Mouse (Mus musculus) heart, embryonic 14.5 days (tissue): ENCODE measurements around the gene Dlgap1. TPM values are rescaled to one million over a fixed set of nuclear protein-coding genes. Genes with fewer than 3 reads are reported as not detected.

Experiments used
- ATAC-seq: fragments of 200-750 bp; cut with Nextera tagmentation; 2 replicates; pipeline ENCODE4 v1.8.0; 2017; ENCODE audit warnings: low read depth, moderate TSS enrichment; ENCODE audit not compliant: insufficient number of reproducible peaks, insufficient read depth, low FRiP score
- H3K27ac ChIP-seq, 2 experiments: fragments of 200-500 bp in 1 of 2; fragments of 300-500 bp in 1 of 2; sonication (generic) in 1 of 2; replicated peaks in 1 of 2; 2 replicates each; pipeline ENCODE4 v1.5.1; 2012 to 2014; ENCODE audit warnings: low read depth in 2 of 2, low read length in 2 of 2, control low read depth in 1 of 2, mild to moderate bottlenecking in 1 of 2, mixed read lengths in 1 of 2; ENCODE audit not compliant: control insufficient read depth in 1 of 2, insufficient read depth in 1 of 2
- H3K27me3 ChIP-seq: fragments of 300-500 bp; sonication (generic); 2 replicates; pipeline ENCODE4 v1.6.1; 2014; ENCODE audit warnings: mild to moderate bottlenecking, low read length, control low read depth; ENCODE audit not compliant: control insufficient read depth, insufficient read depth
- H3K36me3 ChIP-seq: fragments of 300-500 bp; sonication (generic); 2 replicates; pipeline ENCODE4 v1.6.1; 2014; ENCODE audit warnings: mild to moderate bottlenecking, control low read depth, low read length, mixed read lengths; ENCODE audit not compliant: control insufficient read depth, insufficient read depth
- H3K4me1 ChIP-seq, 2 experiments: fragments of 200-500 bp in 1 of 2; fragments of 300-500 bp in 1 of 2; sonication (generic) in 1 of 2; 2 replicates each; pipeline ENCODE4 v1.6.1; 2012 to 2014; ENCODE audit warnings: low read length in 2 of 2, control low read depth in 1 of 2, mixed read lengths in 1 of 2; ENCODE audit not compliant: control insufficient read depth in 2 of 2, insufficient read depth in 2 of 2
- H3K4me2 ChIP-seq: fragments of 300-500 bp; sonication (generic); 2 replicates; pipeline ENCODE4 v1.6.1; 2014; ENCODE audit warnings: mild to moderate bottlenecking, low read length
- H3K4me3 ChIP-seq, 2 experiments: fragments of 200-500 bp in 1 of 2; fragments of 300-500 bp in 1 of 2; sonication (generic) in 1 of 2; 2 replicates each; pipeline ENCODE4 v1.5.1; 2012 to 2014; ENCODE audit warnings: low read length in 2 of 2, mild to moderate bottlenecking in 2 of 2, control low read depth in 1 of 2, low read depth in 1 of 2, moderate library complexity in 1 of 2; ENCODE audit not compliant: control insufficient read depth in 1 of 2, insufficient read depth in 1 of 2
- H3K9ac ChIP-seq: fragments of 300-500 bp; sonication (generic); 2 replicates; pipeline ENCODE4 v1.6.1; 2014; ENCODE audit warnings: mild to moderate bottlenecking, low read length
- H3K9me3 ChIP-seq: fragments of 300-500 bp; sonication (generic); 2 replicates; pipeline ENCODE4 v1.6.1; 2016; ENCODE audit warnings: low read length, control low read depth; ENCODE audit not compliant: control insufficient read depth
- WGBS: fragments of 180-500 bp; shearing (Covaris S2); extraction: QIAGEN DNeasy Blood & Tissue Kit; methylation state at CpG from one replicate; pipeline ENCODE4 v1.1.7; 2014; 5-methylcytosine and 5-hydroxymethylcytosine counted together
- polyA plus RNA-seq: library from polyadenylated mRNA; unstranded; fragments of >200 nt; fragmentation: Nextera tagmentation; extraction: Ambion mirVana; gene quantifications from 2 replicates; pipeline ENCODE4 v1.2.1, GENCODE M21; 2014

The Dlgap1 gene
- polyA plus RNA-seq, 1 experiment from 2014 or later, result 1.1 TPM

GRCm38 (mm10) chr17:70845543-70845942 lies 876.7 kb downstream of the Dlgap1 start:
- Histone ChIP-seq H3K36me3 (peaks cover 37% of the 10 kb centered on the region), H3K9ac (no peak overlapping the region), H3K4me3 (no peak overlapping the region), H3K27me3 (no peaks in the 10 kb centered on the region), H3K4me2 (no peak overlapping the region), H3K9me3 (no peaks in the 10 kb centered on the region), H3K4me1 (peaks cover 7 to 24% of the 10 kb centered on the region in 2 experiments), H3K27ac (no peak overlapping the region)
- ATAC-seq, result no peak
- WGBS, result 82% methylated on average over 2 of the region's 2 CpGs

- Histone ChIP-seq H3K4me1 (peaks cover 7 to 24% of the 10 kb centered on the region in 2 experiments), H3K9ac (no peak overlapping the region), H3K4me2 (no peak overlapping the region), H3K4me3 (no peak overlapping the region), H3K9me3 (no peaks in the 10 kb centered on the region), H3K36me3 (peaks cover 37% of the 10 kb centered on the region), H3K27me3 (no peaks in the 10 kb centered on the region), H3K27ac (0 out of 4 replicates have a peak overlapping the region, but pooled peaks of 1 of the 2 experiments have one; percentile 21)
- WGBS, result 68% methylated on average over 8 of the region's 8 CpGs
- ATAC-seq, result no peak
Measured at GRCm38 (mm10) chr17:70846111-70846644, 877.3 kb downstream of the Dlgap1 start.

GRCm38 (mm10) chr17:70847086-70847485 lies 878.2 kb downstream of the Dlgap1 start:
- ATAC-seq, result no peak
- H3K36me3 ChIP-seq, result peaks cover 30% of the 10 kb centered on the region
- peak overlapping the region; percentile 98 for H3K4me2 ChIP-seq
- peak overlapping the region; percentile 56 for H3K9ac ChIP-seq
- 9% methylated on average over 4 of the region's 4 CpGs for WGBS
- H3K4me3 ChIP-seq, result peak overlapping the region in 1 of 2 experiments; percentile 62; a peak in 2 of 4 replicates
- H3K4me1 ChIP-seq, result peaks cover 7 to 24% of the 10 kb centered on the region in 2 experiments
- no peaks in the 10 kb centered on the region for H3K9me3 ChIP-seq
- H3K27me3 ChIP-seq, result no peaks in the 10 kb centered on the region
- no peak overlapping the region for H3K27ac ChIP-seq

GRCm38 (mm10) chr17:70847751-70848510 lies 879.1 kb downstream of the Dlgap1 start:
- Histone ChIP-seq H3K4me2 (peak overlapping the region; percentile 98), H3K9ac (peak overlapping the region; percentile 91), H3K4me1 (peaks cover 7 to 24% of the 10 kb centered on the region in 2 experiments), H3K4me3 (peak overlapping the region; percentile 62 to 91), H3K27ac (peak overlapping the region; percentile 93 to 95), H3K27me3 (no peaks in the 10 kb centered on the region), H3K9me3 (no peaks in the 10 kb centered on the region), H3K36me3 (peaks cover 27% of the 10 kb centered on the region)
- 2% methylated on average over 17 of the region's 17 CpGs for WGBS
- ATAC-seq, result no peak

- Histone ChIP-seq H3K27me3 (no peaks in the 10 kb centered on the region), H3K9me3 (no peaks in the 10 kb centered on the region), H3K9ac (peak overlapping the region; percentile 91), H3K36me3 (peaks cover 19% of the 10 kb centered on the region), H3K4me3 (peak overlapping the region; percentile 62 to 91), H3K27ac (peak overlapping the region; percentile 93 to 95), H3K4me2 (peak overlapping the region; percentile 98), H3K4me1 (peaks cover 7 to 24% of the 10 kb centered on the region in 2 experiments)
- peak; percentile 24 for ATAC-seq
- under 1% methylated on average over 23 of the region's 23 CpGs for WGBS
Measured at GRCm38 (mm10) chr17:70848511-70849398, 879.9 kb downstream of the Dlgap1 start.

- Histone ChIP-seq H3K9ac (peak overlapping the region; percentile 91), H3K4me2 (peak overlapping the region; percentile 98), H3K36me3 (peaks cover 12% of the 10 kb centered on the region), H3K4me1 (peaks cover 11 to 28% of the 10 kb centered on the region in 2 experiments), H3K27me3 (no peaks in the 10 kb centered on the region), H3K9me3 (no peaks in the 10 kb centered on the region), H3K27ac (peak overlapping the region; percentile 93 to 95), H3K4me3 (peak overlapping the region; percentile 62 to 91)
- 1% methylated on average over 33 of the region's 33 CpGs for WGBS
- no peak for ATAC-seq
Measured at GRCm38 (mm10) chr17:70849399-70850232, 880.7 kb downstream of the Dlgap1 start.
